Mouse (Mus musculus) olfactory bulb, adult 2 months (tissue): ENCODE data around the gene Cyp20a1.

ENCODE experiments used
- CTCF ChIP-seq: fragments of 200-500 bp; IDR thresholded peaks from 2 replicates; pipeline ENCODE4 v1.5.1; 2012; ENCODE audit warnings: low read depth, mild to moderate bottlenecking, low read length, moderate library complexity; ENCODE audit not compliant: insufficient read depth
- POLR2A ChIP-seq: fragments of 200-500 bp; IDR thresholded peaks from 2 replicates; pipeline ENCODE4 v1.6.1; 2012; ENCODE audit warnings: mild to moderate bottlenecking, low read depth, low read length, moderate library complexity; ENCODE audit not compliant: insufficient read depth

GRCm38 (mm10) chr1:60409928-60410817 is 67.0 kb downstream of the Cyp20a1 start:
- TF ChIP-seq POLR2A (no peak), CTCF (no peak)
